Mouse (Mus musculus) liver, adult 2 months (tissue): ENCODE measurements around the gene Opalin.

ENCODE experiments used
- CTCF ChIP-seq: fragments of 200-500 bp; IDR thresholded peaks from 2 replicates; pipeline ENCODE4 v1.5.1; 2011; ENCODE audit warnings: low read depth, low read length, control low read depth
- POLR2A ChIP-seq: fragments of 200-500 bp; IDR thresholded peaks from 2 replicates; pipeline ENCODE4 v1.6.1; 2011; ENCODE audit warnings: low read length, control low read depth; ENCODE audit not compliant: insufficient read depth; ENCODE audit errors: extremely low read depth

DNA sequence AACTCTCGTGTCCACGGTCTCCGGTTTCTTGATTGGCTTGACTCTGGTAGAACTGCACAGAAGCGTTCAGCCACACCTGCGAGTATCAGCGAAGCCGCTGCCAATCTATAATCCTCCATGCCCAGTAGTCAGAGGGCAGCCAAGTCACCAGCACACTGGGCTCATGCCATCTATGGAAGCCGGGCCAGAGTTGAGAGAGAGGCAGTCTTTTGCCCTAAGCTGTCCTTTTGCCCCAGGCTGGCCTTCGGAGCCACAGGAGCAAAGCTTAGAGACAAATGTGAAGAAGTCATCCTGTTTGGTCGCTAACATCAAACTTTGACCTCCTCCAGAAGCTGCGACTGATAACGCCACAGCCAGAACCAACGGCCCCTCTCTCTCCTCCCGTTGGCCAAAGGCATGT is 6.7 kb upstream of the Opalin start:
- TF ChIP-seq CTCF (no peak), POLR2A (no peak)
